Comparison of ENCODE assay signal across 9 mouse cellular contexts in genomic region chr9:58201091-58201842, GRCm38 (mm10). TPM values are rescaled to one million over a fixed set of nuclear protein-coding genes. Genes with fewer than 3 reads are reported as not detected.
DNase-seq lines count a peak whose midpoint lies in the region; ATAC-seq and TF ChIP-seq lines count a peak whose summit lies in the region.
"Had no signal": no experiment of that assay in that cellular context is flagged by ENCODE, and none has a peak within 500 bp of the region (broad histone marks: within the 10 kb centered on the region; RNA-seq: fewer than 3 reads in every experiment).

No protein-coding gene starts in this region.

- TF ChIP-seq CTCF in layer of hippocampus, adult 2 months (conservative IDR thresholded peaks at IDR 0.05): no peak

- H3K4me3 ChIP-seq in forebrain, embryonic 10.5 days: peak overlapping the region; percentile 50
- H3K4me3 ChIP-seq in layer of hippocampus, adult 2 months: peak overlapping the region; percentile 65

- no peaks in the 10 kb centered on the region for H3K9me3 ChIP-seq in forebrain, embryonic 10.5 days

- peaks cover 100% of the 10 kb centered on the region for H3K27me3 ChIP-seq in forebrain, embryonic 10.5 days (ENCODE audit: poor library complexity, severe bottlenecking)

- DNase-seq in layer of hippocampus, adult 11-12 months (ENCODE audit: low spot score): peak; percentile 51
- no peak for DNase-seq in layer of hippocampus, adult 9-11 months
- peak; percentile 34 for DNase-seq in forebrain, embryonic 10.5 days (ENCODE audit: extremely low spot score, low spot score)
- peak; percentile 25 to 34 for DNase-seq in layer of hippocampus, adult 2 months (ENCODE audit: low spot score in 2 of 2)
- peak; percentile 36 for DNase-seq in retina, embryonic 14.5 days (ENCODE audit: low spot score)
- DNase-seq in urinary bladder, adult 18-20 months (ENCODE audit: low spot score in 2 of 2): no peak
- no peak for DNase-seq in kidney, adult 8-10 months

- no peaks in the 10 kb centered on the region for H3K36me3 ChIP-seq in forebrain, embryonic 10.5 days (replicated peaks)

- peaks cover 91% of the 10 kb centered on the region for H3K4me1 ChIP-seq in forebrain, embryonic 10.5 days

- H3K27ac ChIP-seq in forebrain, embryonic 10.5 days: peak overlapping the region; percentile 75
- peak overlapping the region; percentile 95 for H3K27ac ChIP-seq in layer of hippocampus, adult 2 months

- 1% methylated on average over 24 of the region's 24 CpGs for WGBS in forebrain, embryonic 10.5 days

- no peak for ATAC-seq in megakaryocyte, adult 5-6 weeks (ENCODE audit: poor library complexity, severe bottlenecking)

RNA-seq across cellular contexts. Expression of gene Islr, which starts 2.8 kb away (rescaled TPM):
- polyA plus RNA-seq in forebrain, embryonic 10.5 days (2016; fragmentation: Nextera tagmentation; extraction: Ambion mirVana): 4.0 and 4.6 TPM in 2 replicates
- total RNA-seq in layer of hippocampus, adult 2 months (2021): 10 to 100 TPM; 12.8 to 14.2 TPM
- total RNA-seq in megakaryocyte, adult 5-6 weeks (2015): 0.16 and 0.33 TPM in 2 replicates
- not detected in 2 replicates for total RNA-seq in megakaryocyte, adult 5-6 weeks (2017)

RNA-seq across cellular contexts. Expression of gene Islr2, which starts 2.9 kb away (rescaled TPM):
- polyA plus RNA-seq in forebrain, embryonic 10.5 days (2016; fragmentation: Nextera tagmentation; extraction: Ambion mirVana): 2.2 and 3.6 TPM in 2 replicates
- total RNA-seq in layer of hippocampus, adult 2 months (2021): 100 to 1,000 TPM; 134 to 136 TPM
- not detected in 2 replicates for total RNA-seq in megakaryocyte, adult 5-6 weeks (2015)
- total RNA-seq in megakaryocyte, adult 5-6 weeks (2017): not detected in 2 replicates
- total RNA-seq: common myeloid progenitor, adult 5-6 weeks had no signal

RNA-seq across cellular contexts. Expression of gene Pml, which starts 48.3 kb away (rescaled TPM):
- polyA plus RNA-seq in forebrain, embryonic 10.5 days (2016; fragmentation: Nextera tagmentation; extraction: Ambion mirVana): 13.7 and 14.4 TPM in 2 replicates
- 10 to 100 TPM; 11.9 to 14.2 TPM for total RNA-seq in layer of hippocampus, adult 2 months (2021)
- 37.7 and 41.3 TPM in 2 replicates for total RNA-seq in megakaryocyte, adult 5-6 weeks (2015)
- 15.5 and 17.4 TPM in 2 replicates for total RNA-seq in megakaryocyte, adult 5-6 weeks (2017)

RNA-seq across cellular contexts. Expression of gene Stoml1, which starts 51.7 kb away (rescaled TPM):
- polyA plus RNA-seq in forebrain, embryonic 10.5 days (2016; fragmentation: Nextera tagmentation; extraction: Ambion mirVana): 24.8 and 28.8 TPM in 2 replicates
- total RNA-seq in layer of hippocampus, adult 2 months (2021): 10 to 100 TPM; 78.6 to 78.7 TPM
- 5.8 and 6.1 TPM in 2 replicates for total RNA-seq in megakaryocyte, adult 5-6 weeks (2015)
- 9.4 and 11.9 TPM in 2 replicates for total RNA-seq in megakaryocyte, adult 5-6 weeks (2017)

Comparison
In these comparisons a context has a peak if more than half of its experiments do, and no peak if none do; other contexts are left out.
1. DNase-seq: peak in layer of hippocampus, adult 11-12 months (single experiment), forebrain, embryonic 10.5 days (single experiment), layer of hippocampus, adult 2 months (2 of 2) and retina, embryonic 14.5 days (single experiment); none in layer of hippocampus, adult 9-11 months (single experiment), urinary bladder, adult 18-20 months (0 of 2) and kidney, adult 8-10 months (0 of 2).
2. RNA of gene Islr, which starts 2.8 kb away (total RNA-seq): 12.8 to 14.2 TPM in layer of hippocampus, adult 2 months; 0.16 to 0.33 TPM in megakaryocyte, adult 5-6 weeks; every median in the first group is over 10 times any median in the second.
3. RNA of gene Islr2, which starts 2.9 kb away (total RNA-seq): 134 to 136 TPM in layer of hippocampus, adult 2 months; not detected in megakaryocyte, adult 5-6 weeks; every median in the first group is over 100 times any median in the second.